Mouse (Mus musculus): ENCODE measurements around the gene Agbl4. TPM values are rescaled to one million over a fixed set of nuclear protein-coding genes. Genes with fewer than 3 reads are reported as not detected.

The Agbl4 gene
- total RNA-seq, 4 experiments from 2014 or later, result 21.6 to 24.3 (median 23.9) TPM

- DNase-seq (ENCODE audit: low spot score in 2 of 2), result no peak
Observed at GRCm38 (mm10) chr4:111486187-111486586, 1088.7 kb downstream of the Agbl4 start.

GRCm38 (mm10) chr4:111487233-111487843 lies 1089.9 kb downstream of the Agbl4 start:
- no peak for DNase-seq (ENCODE audit: low spot score in 2 of 2)

GRCm38 (mm10) chr4:111493750-111494404 lies 1096.4 kb downstream of the Agbl4 start:
- no peak for DNase-seq (ENCODE audit: low spot score in 2 of 2)

DNA sequence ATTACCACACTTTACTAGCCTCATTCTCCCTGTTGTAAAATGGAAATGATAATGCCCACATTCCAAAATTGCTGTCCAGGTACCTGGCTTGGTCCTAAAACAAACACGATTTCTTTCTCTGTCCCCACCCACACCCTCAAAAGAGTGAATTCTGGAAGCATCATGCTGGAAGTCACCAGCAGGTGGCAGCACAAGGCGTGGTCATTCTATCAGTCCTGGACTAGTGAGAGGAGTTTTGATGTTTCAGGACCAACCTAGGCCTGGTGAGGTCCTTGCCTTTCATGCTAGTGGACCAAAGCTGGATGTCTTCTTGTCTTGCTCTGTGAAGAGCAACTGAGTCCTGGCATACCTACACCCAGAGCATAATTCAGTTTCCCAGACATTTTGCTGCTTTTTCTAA lies 1098.5 kb downstream of the Agbl4 start:
- DNase-seq (ENCODE audit: low spot score in 2 of 2), result peak; percentile 52 to 81

GRCm38 (mm10) chr4:111498751-111499150 lies 1101.3 kb downstream of the Agbl4 start:
- peak; percentile 51 to 90 for DNase-seq (ENCODE audit: low spot score in 2 of 2)

DNA sequence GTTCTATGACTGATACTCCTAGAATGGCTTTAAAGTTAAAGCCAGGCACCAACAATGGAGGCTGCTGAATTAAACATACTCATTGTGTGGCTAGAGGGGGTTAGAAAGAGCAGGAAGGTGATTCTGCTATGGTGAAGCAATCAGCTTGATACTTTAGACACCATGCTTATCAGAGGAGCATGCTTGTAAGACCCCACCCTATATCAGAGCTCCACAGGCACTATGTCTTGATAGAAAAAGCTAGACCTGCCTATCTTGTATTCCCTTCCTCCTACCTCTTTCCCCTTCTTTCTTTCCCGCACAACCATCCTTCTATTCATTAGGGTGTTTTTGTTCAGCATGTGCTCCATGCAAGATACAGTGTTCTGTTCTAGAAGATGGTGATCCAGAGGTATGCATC lies 1104.0 kb downstream of the Agbl4 start:
- DNase-seq (ENCODE audit: low spot score in 2 of 2), result no peak

GRCm38 (mm10) chr4:111502965-111503727 lies 1105.7 kb downstream of the Agbl4 start:
- no peak for DNase-seq (ENCODE audit: low spot score in 2 of 2)

- DNase-seq (ENCODE audit: low spot score in 2 of 2), result no peak
Observed at GRCm38 (mm10) chr4:111504952-111505351, 1107.5 kb downstream of the Agbl4 start.

DNA sequence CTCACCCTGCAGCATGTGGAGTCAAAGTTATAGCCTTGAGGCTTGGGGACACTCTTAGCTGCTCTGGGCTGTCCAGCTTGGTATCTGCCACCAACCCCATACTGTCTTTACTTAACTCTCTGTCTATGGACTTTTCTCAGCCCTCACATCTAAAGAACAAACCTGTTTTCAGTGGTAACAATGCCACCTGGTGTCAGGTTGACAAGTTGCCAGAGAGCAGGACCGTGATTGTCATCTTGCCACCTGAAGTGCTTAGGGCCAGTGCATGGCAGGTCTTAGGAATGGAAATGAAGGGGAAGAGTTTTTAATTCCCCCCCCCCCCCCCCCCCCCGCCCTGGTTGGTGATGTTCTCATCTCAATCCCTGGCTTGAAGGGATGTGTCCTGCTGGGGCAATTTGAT lies 1112.7 kb downstream of the Agbl4 start:
- DNase-seq (ENCODE audit: low spot score in 2 of 2), result no peak

DNA sequence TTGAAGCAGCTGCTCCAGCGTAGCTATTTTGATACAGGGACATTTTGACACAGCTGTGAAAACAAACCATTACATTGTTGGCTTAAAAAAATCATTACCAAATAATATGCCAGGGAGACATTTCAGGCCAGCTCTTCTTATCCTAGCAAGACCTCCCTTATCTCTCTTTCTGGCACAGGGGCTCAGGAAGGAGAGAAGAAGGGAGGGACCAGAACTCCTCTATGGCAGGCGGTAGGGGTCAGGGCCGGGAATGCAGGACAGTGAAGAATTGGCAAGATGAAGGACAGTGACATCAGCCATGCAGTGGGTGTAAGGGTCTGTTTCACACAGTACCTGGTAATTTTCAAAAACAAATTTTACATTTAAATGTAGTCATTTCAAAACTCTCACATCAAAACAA lies 1116.5 kb downstream of the Agbl4 start:
- DNase-seq (ENCODE audit: low spot score in 2 of 2), result no peak

GRCm38 (mm10) chr4:111516136-111516535 lies 1118.7 kb downstream of the Agbl4 start:
- no peak for DNase-seq (ENCODE audit: low spot score in 2 of 2)

DNA sequence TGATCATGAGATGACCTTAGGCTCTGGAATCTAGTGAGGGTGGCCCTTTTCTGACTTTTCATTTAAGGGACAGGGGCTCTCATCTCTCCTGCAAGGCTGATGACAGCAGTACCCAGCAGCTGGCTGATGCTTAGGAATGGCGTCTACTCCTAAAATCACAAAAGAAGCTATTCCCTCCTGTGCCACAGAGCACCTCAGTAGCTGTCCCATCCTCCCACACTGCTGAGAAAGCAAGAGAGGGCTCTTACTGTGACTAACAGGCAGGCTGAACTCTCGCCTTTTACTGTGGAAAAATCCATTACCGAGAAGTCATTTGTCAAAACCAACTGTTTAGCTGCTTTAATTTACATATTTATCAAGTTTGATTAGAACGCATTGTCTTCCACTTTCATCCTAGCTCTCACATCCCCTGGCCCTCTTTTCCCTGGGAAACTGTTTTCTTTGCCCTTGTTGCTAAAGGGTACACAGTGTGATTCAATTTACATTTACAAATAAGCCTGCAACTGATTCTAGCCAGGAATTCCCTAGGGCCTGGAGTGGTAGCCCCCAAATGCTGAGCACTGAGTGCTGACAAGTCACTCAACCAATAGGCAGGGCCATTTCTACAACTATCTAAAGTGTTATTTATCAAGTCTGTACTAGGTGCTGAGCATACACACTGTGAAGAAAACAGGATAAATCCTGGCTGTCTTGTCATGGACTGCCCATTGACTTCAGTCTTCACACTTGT lies 1119.8 kb downstream of the Agbl4 start:
- DNase-seq (ENCODE audit: low spot score in 2 of 2), result no peak

- no peak for DNase-seq (ENCODE audit: low spot score in 2 of 2)
Observed at GRCm38 (mm10) chr4:111518191-111518590, 1120.7 kb downstream of the Agbl4 start.

DNA sequence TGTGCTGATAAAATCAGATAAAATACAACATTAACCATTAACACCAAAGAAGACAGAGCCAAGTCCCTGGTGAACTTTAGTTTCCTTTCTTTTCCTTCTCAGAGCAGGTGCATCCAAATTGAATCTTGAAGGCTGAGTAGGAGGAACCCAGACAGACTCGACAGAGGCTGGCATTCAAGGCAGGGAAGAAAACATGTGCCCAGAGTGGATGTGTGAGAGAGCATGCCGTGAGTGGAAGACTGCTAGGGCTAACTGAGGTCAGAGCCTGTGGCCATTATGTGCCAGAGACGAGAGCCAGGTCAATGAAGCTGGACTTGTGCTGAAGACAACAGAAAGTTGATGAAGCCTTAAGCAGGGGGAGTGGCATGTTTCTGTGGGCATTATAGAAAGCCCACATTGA lies 1121.8 kb downstream of the Agbl4 start:
- DNase-seq (ENCODE audit: low spot score in 2 of 2), result no peak

GRCm38 (mm10) chr4:111520006-111520405 lies 1122.5 kb downstream of the Agbl4 start:
- DNase-seq (ENCODE audit: low spot score in 2 of 2), result no peak

GRCm38 (mm10) chr4:111522974-111523373 lies 1125.5 kb downstream of the Agbl4 start:
- no peak for DNase-seq (ENCODE audit: low spot score in 2 of 2)

GRCm38 (mm10) chr4:111528961-111529360 lies 1131.5 kb downstream of the Agbl4 start:
- DNase-seq (ENCODE audit: low spot score in 2 of 2), result no peak

- no peak for DNase-seq (ENCODE audit: low spot score in 2 of 2)
Observed at GRCm38 (mm10) chr4:111529996-111530395, 1132.5 kb downstream of the Agbl4 start.

GRCm38 (mm10) chr4:111530537-111530936 lies 1133.1 kb downstream of the Agbl4 start:
- no peak for DNase-seq (ENCODE audit: low spot score in 2 of 2)

- no peak for DNase-seq (ENCODE audit: low spot score in 2 of 2)
Observed at GRCm38 (mm10) chr4:111544684-111545083, 1147.2 kb downstream of the Agbl4 start.

GRCm38 (mm10) chr4:111546009-111546408 lies 1148.5 kb downstream of the Agbl4 start:
- DNase-seq (ENCODE audit: low spot score in 2 of 2), result no peak

DNA sequence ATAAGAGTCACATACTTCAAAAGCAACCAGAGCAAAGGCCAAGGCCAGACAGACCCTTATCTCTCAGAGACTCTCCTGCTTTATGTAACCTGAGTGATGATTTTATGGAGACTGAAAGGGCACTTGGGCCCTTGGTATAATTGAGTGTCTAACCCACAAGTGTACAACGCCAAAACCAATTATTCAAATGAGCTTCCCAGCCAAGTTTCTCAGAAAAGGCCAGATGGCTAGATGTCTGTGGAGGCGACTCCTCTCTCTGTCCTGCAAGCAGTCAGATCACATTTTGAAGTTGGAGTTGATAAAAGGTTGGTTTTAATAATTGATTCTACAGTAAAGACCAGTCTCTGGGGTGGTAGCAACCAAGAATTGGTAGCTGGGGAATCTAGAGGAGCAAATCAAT lies 1158.0 kb downstream of the Agbl4 start:
- no peak for DNase-seq (ENCODE audit: low spot score in 2 of 2)

Measured in left cerebral cortex, adult 8-10 months (tissue).